Mouse (Mus musculus): ENCODE measurements at regions not wholly inside any gene's neighbourhood (a gene's known extent, or its start where the extent isn't known, plus 50 kb on each side); places are given as distances from the start of the nearest gene placed in this dataset.
"Not testable (repeated sequence)": the region's sequence is repeated elsewhere in the genome, so short reads cannot be mapped to it uniquely, and the experiment has no call there.

GRCm38 (mm10) chr13:7233399-7233798 is 584.8 kb upstream of the Pfkp start:
- no peak for DNase-seq

- DNase-seq, result peak; percentile 22
Measured at GRCm38 (mm10) chr13:7206626-7207211, 558.1 kb upstream of the Pfkp start.

- DNase-seq, result no peak
Measured at GRCm38 (mm10) chr13:7195990-7196389, 547.4 kb upstream of the Pfkp start.

GRCm38 (mm10) chr13:7182216-7182751 is 533.7 kb upstream of the Pfkp start:
- DNase-seq, result no peak

GRCm38 (mm10) chr13:7175561-7176160 is 527.1 kb upstream of the Pfkp start:
- DNase-seq, result no peak

- DNase-seq, result not testable (repeated sequence)
Measured at GRCm38 (mm10) chr13:7170035-7170434, 521.5 kb upstream of the Pfkp start.

- DNase-seq, result no peak
Measured at GRCm38 (mm10) chr13:7146337-7146736, 497.8 kb upstream of the Pfkp start.

GRCm38 (mm10) chr13:7110572-7110971 is 462.0 kb upstream of the Pfkp start:
- no peak for DNase-seq

- no peak for DNase-seq
Measured at GRCm38 (mm10) chr13:7103289-7103688, 454.7 kb upstream of the Pfkp start.

GRCm38 (mm10) chr13:7093072-7093649 is 444.6 kb upstream of the Pfkp start:
- no peak for DNase-seq

GRCm38 (mm10) chr13:7090916-7091315 is 442.3 kb upstream of the Pfkp start:
- DNase-seq, result no peak

- no peak for DNase-seq
Measured at GRCm38 (mm10) chr13:7066211-7066610, 417.6 kb upstream of the Pfkp start.

GRCm38 (mm10) chr13:7063717-7064116 is 415.1 kb upstream of the Pfkp start:
- no peak for DNase-seq

GRCm38 (mm10) chr13:7057545-7057944 is 409.0 kb upstream of the Pfkp start:
- DNase-seq, result no peak
